Mouse (Mus musculus) CH12.LX (cell line): ENCODE measurements at regions not wholly inside any gene's neighbourhood (a gene's known extent, or its start where the extent isn't known, plus 50 kb on each side); places are given as distances from the start of the nearest gene placed in this dataset.

Experiments used
- CHD2 ChIP-seq: IDR thresholded peaks from 2 replicates; pipeline ENCODE4 v1.6.1; 2011; ENCODE audit warnings: low read length, improper control_type of control experiment
- CTCF ChIP-seq, 2 experiments: IDR thresholded peaks in 1 of 2; conservative IDR thresholded peaks in 1 of 2; 2 replicates each; pipeline ENCODE4 v1.5.1; 2011 to 2012; ENCODE audit warnings: low read depth in 2 of 2, low read length in 2 of 2, improper control_type of control experiment in 1 of 2, inconsistent platforms in 1 of 2, mild to moderate bottlenecking in 1 of 2, moderate library complexity in 1 of 2
- EP300 ChIP-seq: IDR thresholded peaks from 2 replicates; pipeline ENCODE4 v1.6.1; 2011; ENCODE audit warnings: low read length, improper control_type of control experiment
- GABPA ChIP-seq: IDR thresholded peaks from 2 replicates; pipeline ENCODE4 v1.6.1; 2012; ENCODE audit warnings: low read depth, low read length, improper control_type of control experiment, inconsistent platforms; ENCODE audit not compliant: insufficient replicate concordance
- MAX ChIP-seq: IDR thresholded peaks from 2 replicates; pipeline ENCODE4 v1.6.1; 2011; ENCODE audit warnings: low read length, improper control_type of control experiment
- NELFE ChIP-seq: IDR thresholded peaks from 2 replicates; pipeline ENCODE4 v1.6.1; 2011; ENCODE audit warnings: low read depth, low read length, improper control_type of control experiment
- POLR2A ChIP-seq: IDR thresholded peaks from 2 replicates; pipeline ENCODE4 v1.6.1; 2011; ENCODE audit warnings: low read depth, mild to moderate bottlenecking, improper control_type of control experiment, low read length
- POLR2AphosphoS2 ChIP-seq: IDR thresholded peaks from 2 replicates; pipeline ENCODE4 v1.6.1; 2011; ENCODE audit warnings: low read depth, low read length, improper control_type of control experiment
- TBP ChIP-seq: conservative IDR thresholded peaks from 2 replicates; pipeline ENCODE4 v1.6.1; 2011; ENCODE audit warnings: low read depth, low read length, improper control_type of control experiment
- USF1 ChIP-seq: IDR thresholded peaks from 2 replicates; pipeline ENCODE4 v1.6.1; 2014; ENCODE audit warnings: low read depth, mild to moderate bottlenecking, inconsistent platforms, low read length, improper control_type of control experiment
- ZC3H11A ChIP-seq: IDR thresholded peaks from 2 replicates; pipeline ENCODE4 v1.6.1; 2012; ENCODE audit warnings: low read depth, mild to moderate bottlenecking, inconsistent platforms, low read length, improper control_type of control experiment
- ZKSCAN1 ChIP-seq: IDR thresholded peaks from 2 replicates; pipeline ENCODE4 v1.6.1; 2012; ENCODE audit warnings: low read depth, inconsistent platforms, low read length, improper control_type of control experiment, borderline replicate concordance
- ZMIZ1 ChIP-seq: IDR thresholded peaks from 2 replicates; pipeline ENCODE4 v1.6.1; 2012; ENCODE audit warnings: low read depth, mild to moderate bottlenecking, inconsistent platforms, low read length, improper control_type of control experiment

DNA sequence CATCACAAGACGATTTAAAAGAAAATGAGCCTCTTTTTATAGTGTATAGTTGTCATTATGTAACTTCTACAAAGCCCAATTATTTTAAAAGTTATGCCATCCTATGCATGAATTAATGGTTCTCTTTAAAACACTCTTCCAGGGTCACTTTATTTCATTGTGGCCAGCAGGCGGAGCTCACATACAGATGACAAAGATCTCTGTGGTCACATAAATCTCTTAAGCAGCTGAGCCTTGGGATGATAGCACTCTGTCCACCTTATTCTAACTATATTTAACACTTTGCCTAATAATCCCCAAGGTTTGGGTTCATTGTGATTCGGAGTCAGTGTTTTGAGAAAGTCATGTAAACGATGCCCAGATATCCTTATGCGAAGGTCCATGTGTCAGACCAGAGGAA is 56.9 kb upstream of the Phactr1 start:
- TF ChIP-seq MAX (no peak), POLR2A (no peak), POLR2AphosphoS2 (no peak), GABPA (no peak), NELFE (no peak), EP300 (no peak), CTCF (conservative IDR thresholded peaks at IDR 0.05 in 1 of 2, IDR thresholded peaks at IDR 0.05 in 1 of 2; ENCODE audit: low read depth in 2 of 2, low read length in 2 of 2) (peak in 1 of 2 experiments; percentile 74; a peak in 2 of 4 replicates), ZC3H11A (no peak), CHD2 (no peak), ZMIZ1 (no peak), ZKSCAN1 (no peak), TBP (no peak), USF1 (no peak)
